Mouse (Mus musculus): ENCODE measurements around the gene Ropn1l.

Ropn1l gene

GRCm38 (mm10) chr15:31404346-31404745, 49.2 kb downstream of the Ropn1l start:
- no peak for DNase-seq (ENCODE audit: low spot score)

- no peak for DNase-seq (ENCODE audit: low spot score)
Measured at GRCm38 (mm10) chr15:31402200-31402892, 51.2 kb downstream of the Ropn1l start.

GRCm38 (mm10) chr15:31400974-31401373, 52.6 kb downstream of the Ropn1l start:
- DNase-seq (ENCODE audit: low spot score), result no peak

- DNase-seq (ENCODE audit: low spot score), result no peak
Measured at GRCm38 (mm10) chr15:31398769-31399168, 54.8 kb downstream of the Ropn1l start.

- DNase-seq (ENCODE audit: low spot score), result no peak
Measured at GRCm38 (mm10) chr15:31397379-31397778, 56.2 kb downstream of the Ropn1l start.

GRCm38 (mm10) chr15:31396755-31397154, 56.8 kb downstream of the Ropn1l start:
- DNase-seq (ENCODE audit: low spot score), result no peak

- no peak for DNase-seq (ENCODE audit: low spot score)
Measured at GRCm38 (mm10) chr15:31395986-31396385, 57.6 kb downstream of the Ropn1l start.

GRCm38 (mm10) chr15:31393402-31393801, 60.1 kb downstream of the Ropn1l start:
- DNase-seq (ENCODE audit: low spot score), result no peak

GRCm38 (mm10) chr15:31392705-31393104, 60.8 kb downstream of the Ropn1l start:
- DNase-seq (ENCODE audit: low spot score), result no peak

- DNase-seq (ENCODE audit: low spot score), result no peak
Measured at GRCm38 (mm10) chr15:31392135-31392534, 61.4 kb downstream of the Ropn1l start.
